Mouse (Mus musculus): Measurements from ENCODE around the gene Nkx6-2. TPM values are rescaled to one million over a fixed set of nuclear protein-coding genes. Genes with fewer than 3 reads are reported as not detected.

Gene Nkx6-2
- polyA plus RNA-seq, 2 experiments: not detected

DNA sequence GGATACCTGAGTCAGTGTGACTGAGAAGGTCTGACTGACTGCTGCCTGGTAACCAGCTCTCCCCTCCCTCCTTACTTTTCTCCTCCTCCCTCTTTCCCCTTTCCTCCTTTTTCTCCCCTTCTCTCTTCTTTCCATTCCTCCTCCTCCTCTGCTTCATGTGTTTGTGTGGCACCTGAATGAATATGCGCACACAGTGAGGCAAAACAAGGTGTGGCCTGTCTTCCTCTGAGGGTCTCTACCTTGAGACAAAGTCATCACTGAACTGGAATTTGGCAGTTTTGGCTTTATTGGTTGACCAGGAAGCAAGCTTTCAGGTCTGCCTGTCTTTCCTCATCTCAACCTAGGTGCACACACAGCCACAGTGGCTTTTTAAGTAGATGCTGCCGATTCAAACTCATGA lies 45.8 kb downstream of the Nkx6-2 start:
- no peaks in the 10 kb centered on the region for H3K9me3 ChIP-seq (ENCODE audit: control insufficient read depth, low read length)
- no peaks in the 10 kb centered on the region for H3K4me1 ChIP-seq (replicated peaks; ENCODE audit: control insufficient read depth in 2 of 2, insufficient read depth in 2 of 2, low read length in 1 of 2)
- no peak for DNase-seq (ENCODE audit: low read depth in 3 of 3, low spot score in 3 of 3)
- H3K27ac ChIP-seq: no peak overlapping the region
- H3K4me2 ChIP-seq (ENCODE audit: low read depth): no peak overlapping the region
- H3K9ac ChIP-seq (replicated peaks): no peak overlapping the region
- ATAC-seq (ENCODE audit: insufficient read depth): no peak
- WGBS (ENCODE audit: insufficient replicate concordance): 79% methylated on average over 2 of the region's 2 CpGs
- H3K4me3 ChIP-seq (ENCODE audit: insufficient read depth in 1 of 2, low read depth in 2 of 2, low read length in 2 of 2): no peak overlapping the region
- TF ChIP-seq EP300 (IDR thresholded peaks at IDR 0.05; ENCODE audit: low read depth): no peak
- H3K27me3 ChIP-seq (ENCODE audit: control insufficient read depth, insufficient read depth, low read length): no peaks in the 10 kb centered on the region
- no peaks in the 10 kb centered on the region for H3K36me3 ChIP-seq (replicated peaks; ENCODE audit: control insufficient read depth, insufficient read depth, low read depth)

DNA sequence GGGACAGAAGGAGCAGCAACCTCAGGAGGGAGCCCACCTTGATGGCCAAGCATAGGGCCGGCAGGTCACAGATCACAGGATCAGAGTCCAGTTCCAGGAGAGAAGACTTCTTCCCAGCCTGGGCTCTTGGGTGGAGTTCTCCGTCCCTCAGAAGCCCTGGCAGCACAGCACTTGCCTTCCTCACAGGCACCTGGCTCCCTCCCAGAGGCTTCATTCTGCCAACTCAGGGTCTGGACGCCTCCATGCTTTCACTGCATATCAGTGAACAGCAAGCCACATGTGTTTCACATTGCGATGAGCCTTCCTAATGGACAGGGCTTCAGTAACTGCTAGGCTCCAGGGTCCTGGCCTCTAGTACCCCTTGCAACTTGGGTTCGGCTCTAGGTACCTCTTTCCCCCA lies 46.3 kb downstream of the Nkx6-2 start:
- no peak overlapping the region for H3K4me2 ChIP-seq (ENCODE audit: low read depth)

DNA sequence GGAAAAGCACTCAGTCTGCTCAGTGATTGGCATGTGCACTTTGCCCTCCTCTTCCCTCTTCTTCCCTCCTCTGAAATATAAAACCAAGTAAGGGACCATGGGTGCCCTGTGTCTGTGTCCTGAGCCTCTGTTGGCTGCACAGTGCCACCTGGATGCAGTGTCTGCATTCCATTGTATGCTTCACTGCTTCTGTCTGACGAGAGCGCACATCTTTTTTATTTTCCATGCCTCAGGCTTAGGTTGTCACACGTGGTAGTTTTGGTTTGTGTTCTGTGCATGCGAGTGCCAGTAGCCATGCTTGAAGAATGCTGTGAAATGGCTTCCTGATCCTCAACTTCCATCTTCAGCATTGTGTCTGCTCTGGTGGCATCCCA lies 51.2 kb downstream of the Nkx6-2 start:
- DNase-seq (ENCODE audit: low read depth in 3 of 3, low spot score in 3 of 3) (no peak), ATAC-seq (ENCODE audit: insufficient read depth) (no peak)
- Histone ChIP-seq H3K9me3 (ENCODE audit: control insufficient read depth, low read length) (no peaks in the 10 kb centered on the region), H3K4me2 (ENCODE audit: low read depth) (no peak overlapping the region), H3K4me1 (replicated peaks; ENCODE audit: control insufficient read depth in 2 of 2, insufficient read depth in 2 of 2, low read length in 1 of 2) (no peaks in the 10 kb centered on the region), H3K27ac (no peak overlapping the region), H3K9ac (replicated peaks) (no peak overlapping the region), H3K27me3 (ENCODE audit: control insufficient read depth, insufficient read depth, low read length) (no peaks in the 10 kb centered on the region), H3K4me3 (ENCODE audit: insufficient read depth in 1 of 2, low read depth in 2 of 2, low read length in 2 of 2) (no peak overlapping the region), H3K36me3 (replicated peaks; ENCODE audit: control insufficient read depth, insufficient read depth, low read depth) (no peaks in the 10 kb centered on the region)
- WGBS (ENCODE audit: insufficient replicate concordance): 69% methylated on average over 4 of the region's 4 CpGs
- no peak for TF ChIP-seq CTCF (IDR thresholded peaks at IDR 0.05; ENCODE audit: low read depth)
- TF ChIP-seq EP300 (IDR thresholded peaks at IDR 0.05; ENCODE audit: low read depth): no peak

More for the DNA sequence above, 46.3 kb downstream of the Nkx6-2 start:
- DNase-seq (ENCODE audit: low read depth in 3 of 3, low spot score in 3 of 3) (no peak), ATAC-seq (ENCODE audit: insufficient read depth) (no peak)
- WGBS (ENCODE audit: insufficient replicate concordance): 65% methylated on average over 5 of the region's 5 CpGs
- TF ChIP-seq CTCF (IDR thresholded peaks at IDR 0.05; ENCODE audit: low read depth) (no peak), EP300 (IDR thresholded peaks at IDR 0.05; ENCODE audit: low read depth) (no peak)
- H3K4me1 ChIP-seq (replicated peaks; ENCODE audit: control insufficient read depth in 2 of 2, insufficient read depth in 2 of 2, low read length in 1 of 2): no peaks in the 10 kb centered on the region
- no peaks in the 10 kb centered on the region for H3K9me3 ChIP-seq (ENCODE audit: control insufficient read depth, low read length)
- no peaks in the 10 kb centered on the region for H3K36me3 ChIP-seq (replicated peaks; ENCODE audit: control insufficient read depth, insufficient read depth, low read depth)
- no peaks in the 10 kb centered on the region for H3K27me3 ChIP-seq (ENCODE audit: control insufficient read depth, insufficient read depth, low read length)
- H3K4me3 ChIP-seq (ENCODE audit: insufficient read depth in 1 of 2, low read depth in 2 of 2, low read length in 2 of 2): no peak overlapping the region
- H3K9ac ChIP-seq (replicated peaks): no peak overlapping the region
- H3K27ac ChIP-seq: no peak overlapping the region

DNA sequence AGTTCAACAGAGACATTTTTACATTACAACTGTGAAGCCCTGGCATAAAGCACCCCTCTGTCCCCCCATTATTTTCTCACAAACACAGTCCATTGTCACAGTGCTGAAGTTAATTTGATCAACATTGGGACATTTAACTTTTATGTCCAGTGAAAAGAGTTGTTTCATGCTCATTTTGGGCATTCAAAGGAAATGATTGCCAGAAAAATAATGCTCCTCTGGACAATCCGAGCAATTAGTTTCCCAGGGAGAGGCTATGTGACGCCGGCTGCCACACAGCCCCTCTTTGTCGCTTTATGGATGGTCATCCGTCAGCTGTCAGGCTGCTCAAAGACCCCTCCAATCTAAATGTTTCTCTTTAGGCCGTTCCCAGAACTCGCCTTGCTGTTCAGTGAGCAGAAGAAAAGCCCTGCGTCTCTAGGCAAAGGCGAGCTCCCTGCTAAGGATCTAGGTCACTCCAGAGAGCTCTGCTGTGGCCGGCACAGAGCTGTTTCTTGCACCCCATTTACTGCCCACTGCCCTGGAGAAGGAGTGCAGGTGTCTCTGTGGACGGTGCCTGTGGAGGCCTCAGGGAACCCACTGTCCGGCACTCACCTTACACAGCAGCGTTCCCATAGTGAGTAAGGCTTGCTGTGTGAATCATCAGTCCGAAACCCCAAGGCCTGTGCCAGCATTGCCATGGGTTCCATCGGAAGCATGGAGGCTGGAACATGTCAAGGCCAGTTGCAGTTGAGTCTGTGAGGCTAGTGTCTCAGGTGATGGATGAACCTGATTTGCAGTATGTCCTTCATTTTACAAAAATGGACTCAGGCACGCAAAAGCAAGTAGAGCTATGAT lies 51.8 kb downstream of the Nkx6-2 start:
- no peak overlapping the region for H3K4me3 ChIP-seq (ENCODE audit: insufficient read depth in 1 of 2, low read depth in 2 of 2, low read length in 2 of 2)
- no peaks in the 10 kb centered on the region for H3K9me3 ChIP-seq (ENCODE audit: control insufficient read depth, low read length)
- no peaks in the 10 kb centered on the region for H3K4me1 ChIP-seq (replicated peaks; ENCODE audit: control insufficient read depth in 2 of 2, insufficient read depth in 2 of 2, low read length in 1 of 2)
- TF ChIP-seq EP300 (IDR thresholded peaks at IDR 0.05; ENCODE audit: low read depth) (no peak), CTCF (IDR thresholded peaks at IDR 0.05; ENCODE audit: low read depth) (no peak)
- H3K27ac ChIP-seq: no peak overlapping the region
- H3K4me2 ChIP-seq (ENCODE audit: low read depth): no peak overlapping the region
- H3K9ac ChIP-seq (replicated peaks): no peak overlapping the region
- WGBS (ENCODE audit: insufficient replicate concordance): 67% methylated on average over 16 of the region's 16 CpGs
- no peaks in the 10 kb centered on the region for H3K27me3 ChIP-seq (ENCODE audit: control insufficient read depth, insufficient read depth, low read length)
- DNase-seq (ENCODE audit: low read depth in 3 of 3, low spot score in 3 of 3) (no peak), ATAC-seq (ENCODE audit: insufficient read depth) (no peak)
- no peaks in the 10 kb centered on the region for H3K36me3 ChIP-seq (replicated peaks; ENCODE audit: control insufficient read depth, insufficient read depth, low read depth)

Other genes with a start within 250 kb of the Nkx6-2 start
- gene Inpp5a, start 193.7 kb downstream of the Nkx6-2 start, polyA plus RNA-seq (2012; rRNA removed): 1.8 and 2.4 TPM in 2 replicates
- 3.5 and 5.0 TPM in 2 replicates for gene Inpp5a, start 193.7 kb downstream of the Nkx6-2 start, polyA plus RNA-seq (2014; fragmentation: Nextera tagmentation; extraction: Ambion mirVana)
- 0.01 TPM in 1 of 2 replicates, not detected in the other for gene Cfap46, start 101.0 kb upstream of the Nkx6-2 start, polyA plus RNA-seq (2012; rRNA removed)
- gene Cfap46, start 101.0 kb upstream of the Nkx6-2 start, polyA plus RNA-seq (2014; fragmentation: Nextera tagmentation; extraction: Ambion mirVana): not detected in 2 replicates

All from liver, embryonic 14.5 days (tissue).